ENCODE assay signal across 15 mouse cellular contexts in the genomic region with DNA sequence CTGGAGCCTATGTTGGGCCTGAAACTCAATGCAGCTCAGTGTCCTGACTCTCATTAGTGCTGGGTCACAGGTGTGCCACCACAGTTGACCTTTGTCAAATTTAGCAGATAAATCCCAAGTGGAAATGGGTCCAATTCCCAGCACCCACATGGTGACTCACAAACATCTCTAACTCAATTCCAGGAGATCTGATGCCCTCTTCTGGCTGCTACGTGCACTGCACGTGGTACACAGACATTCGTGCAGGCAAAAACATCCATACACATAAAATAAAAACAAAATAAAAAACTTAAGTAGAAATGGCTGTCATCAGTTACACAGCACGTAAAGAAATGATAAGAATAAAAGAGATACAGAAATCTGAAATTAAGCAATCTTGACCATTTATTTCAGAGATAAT. TPM values are rescaled to one million over a fixed set of nuclear protein-coding genes. Genes with fewer than 3 reads are reported as not detected.
A peak's percentile ranks its signal among the peaks of the same experiment; 100 is the strongest.
DNase-seq lines count a peak whose midpoint lies in the region; ATAC-seq and TF ChIP-seq lines count a peak whose summit lies in the region.
"Had no signal": no experiment of that assay in that cellular context is flagged by ENCODE, and none has a peak within 500 bp of the region (broad histone marks: within the 10 kb centered on the region; RNA-seq: fewer than 3 reads in every experiment).

No protein-coding gene starts in this region.

- H3K36me3 ChIP-seq in liver, embryonic 12.5 days, result peaks cover 44% of the 10 kb centered on the region
- no peaks in the 10 kb centered on the region for H3K36me3 ChIP-seq in hindbrain, embryonic 11.5 days (ENCODE audit: control insufficient read depth, insufficient read depth, low read length)

- WGBS in lung, adult 2 months, result 93% methylated on average over 4 of the region's 4 CpGs
- 87% methylated on average over 4 of the region's 4 CpGs for WGBS in liver, embryonic 12.5 days (ENCODE audit: insufficient replicate concordance)
- 94% methylated on average over 4 of the region's 4 CpGs for WGBS in hindbrain, embryonic 11.5 days

- H3K4me1 ChIP-seq in lung, adult 2 months (ENCODE audit: control insufficient read depth, insufficient read depth, low read length), result peaks cover 2% of the 10 kb centered on the region; the same call in 1 of the 2 replicates
- peaks cover 78% of the 10 kb centered on the region for H3K4me1 ChIP-seq in liver, embryonic 12.5 days
- H3K4me1 ChIP-seq in hindbrain, embryonic 11.5 days (replicated peaks; ENCODE audit: control insufficient read depth, insufficient read depth, low read length), result 0 out of 2 replicates have a peak, but pooled peaks cover 2% of the 10 kb centered on the region

- H3K9ac ChIP-seq in liver, embryonic 12.5 days, result no peak overlapping the region
- no peak overlapping the region for H3K9ac ChIP-seq in hindbrain, embryonic 11.5 days (ENCODE audit: low read depth, low read length)

- no peak for ATAC-seq in CD4-positive, CD25-positive, alpha-beta regulatory T cell, adult 4 months
- ATAC-seq in liver, embryonic 12.5 days, result no peak
- ATAC-seq in hindbrain, embryonic 11.5 days (ENCODE audit: low FRiP score), result no peak
- ATAC-seq: forebrain, embryonic 16.5 days had no signal

- no peak overlapping the region for H3K4me3 ChIP-seq in lung, adult 2 months (replicated peaks; ENCODE audit: extremely low read depth, low read depth, low read length)
- H3K4me3 ChIP-seq in liver, embryonic 12.5 days, result no peak overlapping the region
- H3K4me3 ChIP-seq in hindbrain, embryonic 11.5 days (ENCODE audit: low read depth, low read length), result no peak overlapping the region
- H3K4me3 ChIP-seq: hindbrain, embryonic 10.5 days; megakaryocyte, embryonic 14.5 days had no signal

- no peak for TF ChIP-seq POLR2A in lung, adult 2 months (IDR thresholded peaks at IDR 0.05; ENCODE audit: borderline replicate concordance, extremely low read depth, low read depth, low read length)

- H3K27me3 ChIP-seq in liver, embryonic 12.5 days (replicated peaks), result no peaks in the 10 kb centered on the region
- H3K27me3 ChIP-seq in hindbrain, embryonic 11.5 days (ENCODE audit: control insufficient read depth, insufficient read depth, low read length), result no peaks in the 10 kb centered on the region
- H3K27me3 ChIP-seq: megakaryocyte, embryonic 14.5 days had no signal

- 0 out of 2 replicates have a peak, but pooled peaks have one; percentile 22 for TF ChIP-seq CTCF in lung, adult 2 months (IDR thresholded peaks at IDR 0.05; ENCODE audit: insufficient read depth, low read length)

- no peaks in the 10 kb centered on the region for H3K9me3 ChIP-seq in liver, embryonic 12.5 days (replicated peaks)
- H3K9me3 ChIP-seq in hindbrain, embryonic 11.5 days (ENCODE audit: control insufficient read depth, low read length), result no peaks in the 10 kb centered on the region
- H3K9me3 ChIP-seq: hindbrain, embryonic 10.5 days had no signal

- no peak overlapping the region for H3K4me2 ChIP-seq in liver, embryonic 12.5 days
- no peak overlapping the region for H3K4me2 ChIP-seq in hindbrain, embryonic 11.5 days (replicated peaks; ENCODE audit: low read depth, low read length)

- DNase-seq in CD4-positive, CD25-positive, alpha-beta regulatory T cell, adult 2 months (ENCODE audit: low read depth, low spot score), result peak; percentile 45
- DNase-seq in lung, adult 2 months, result no peak
- no peak for DNase-seq in lung, postnatal 14 days
- DNase-seq in ES-CJ7 (ENCODE audit: low read depth, low spot score), result peak; percentile 48
- DNase-seq in hindbrain, embryonic 11.5 days (ENCODE audit: low spot score), result no peak
- DNase-seq in cerebellum, adult 9-11 months, result no peak
- DNase-seq: heart, adult 11 months; kidney, postnatal 10 days; right cerebral cortex, adult 18-20 months had no signal

- 0 out of 2 replicates have a peak overlapping the region, but pooled peaks have one; percentile 17 for H3K27ac ChIP-seq in liver, embryonic 12.5 days
- no peak overlapping the region for H3K27ac ChIP-seq in hindbrain, embryonic 11.5 days (ENCODE audit: low read depth, low read length)
- H3K27ac ChIP-seq: hindbrain, embryonic 10.5 days had no signal

RNA-seq across cellular contexts. Expression of a gene that starts 51.9 kb away (rescaled TPM):
- not detected for polyA plus RNA-seq in CD4-positive, CD25-positive, alpha-beta regulatory T cell, adult 4 months (2017; shearing (Covaris generic))
- polyA plus RNA-seq in lung, adult 2 months (2012; rRNA removed), result 0.07 and 0.25 TPM in 2 replicates
- 0.42 and 0.45 TPM in 2 replicates for polyA plus RNA-seq in liver, embryonic 12.5 days (2016; fragmentation: Nextera tagmentation; extraction: Ambion mirVana)
- polyA plus RNA-seq in hindbrain, embryonic 11.5 days (2014; fragmentation: Nextera tagmentation; extraction: Ambion mirVana), result 0.06 and 0.08 TPM in 2 replicates
- polyA plus RNA-seq: embryonic facial prominence, embryonic 11.5 days; forebrain, embryonic 16.5 days had no signal

RNA-seq across cellular contexts. Expression of a gene that starts 52.5 kb away (rescaled TPM):
- 10 to 100 TPM; 32.3 to 35.4 TPM for polyA plus RNA-seq in CD4-positive, CD25-positive, alpha-beta regulatory T cell, adult 4 months (2017; shearing (Covaris generic))
- polyA plus RNA-seq in lung, adult 2 months (2012; rRNA removed), result 38.3 and 45.3 TPM in 2 replicates
- 177 and 187 TPM in 2 replicates for polyA plus RNA-seq in liver, embryonic 12.5 days (2016; fragmentation: Nextera tagmentation; extraction: Ambion mirVana)
- 208 and 223 TPM in 2 replicates for polyA plus RNA-seq in hindbrain, embryonic 11.5 days (2014; fragmentation: Nextera tagmentation; extraction: Ambion mirVana)

Comparison
In these comparisons a context has a peak if more than half of its experiments do, and no peak if none do; other contexts are left out.
1. DNase-seq: peak in CD4-positive, CD25-positive, alpha-beta regulatory T cell, adult 2 months (single experiment) and ES-CJ7 (single experiment); none in lung, adult 2 months (single experiment), lung, postnatal 14 days (single experiment), hindbrain, embryonic 11.5 days (single experiment) and cerebellum, adult 9-11 months (single experiment).